8 mouse cellular contexts compared by ENCODE assay signal in genomic region chr13:45508495-45508894, GRCm38 (mm10). TPM values are rescaled to one million over a fixed set of nuclear protein-coding genes. Genes with fewer than 3 reads are reported as not detected.
A peak's percentile ranks its signal among the peaks of the same experiment; 100 is the strongest.
DNase-seq lines count a peak whose midpoint lies in the region; ATAC-seq lines count a peak whose summit lies in the region.

No protein-coding gene starts in this region.

- H3K27me3 ChIP-seq in limb, embryonic 10.5 days (ENCODE audit: low read depth, poor library complexity, severe bottlenecking), result peaks cover 22% of the 10 kb centered on the region
- H3K27me3 ChIP-seq in midbrain, embryonic 14.5 days (ENCODE audit: control insufficient read depth, insufficient read depth, low read length), result peaks cover 5% of the 10 kb centered on the region; the same call in 1 of the 2 replicates

- H3K36me3 ChIP-seq in limb, embryonic 10.5 days, result no peaks in the 10 kb centered on the region
- no peaks in the 10 kb centered on the region for H3K36me3 ChIP-seq in midbrain, embryonic 14.5 days (ENCODE audit: control insufficient read depth, insufficient read depth, low read length)

- H3K9me3 ChIP-seq in limb, embryonic 10.5 days (replicated peaks), result no peaks in the 10 kb centered on the region
- H3K9me3 ChIP-seq in midbrain, embryonic 14.5 days (ENCODE audit: control insufficient read depth, low read length), result no peaks in the 10 kb centered on the region

- H3K27ac ChIP-seq in limb, embryonic 10.5 days, result peak overlapping the region; percentile 4; the same call in 1 of the 2 replicates
- H3K27ac ChIP-seq in midbrain, embryonic 14.5 days (replicated peaks; ENCODE audit: low read depth, low read length), result no peak overlapping the region

- H3K9ac ChIP-seq in midbrain, embryonic 14.5 days (replicated peaks; ENCODE audit: low read length), result peak overlapping the region; percentile 66; the same call in 1 of the 2 replicates

- H3K4me2 ChIP-seq in midbrain, embryonic 14.5 days (ENCODE audit: low read length), result peak overlapping the region; percentile 94

- H3K4me1 ChIP-seq in limb, embryonic 10.5 days, result peaks cover 37% of the 10 kb centered on the region
- H3K4me1 ChIP-seq in midbrain, embryonic 14.5 days (ENCODE audit: control insufficient read depth, insufficient read depth, low read length), result peaks cover 14% of the 10 kb centered on the region; the same call in 1 of the 2 replicates

- 3% methylated on average over 8 of the region's 8 CpGs for WGBS in limb, embryonic 10.5 days
- 2% methylated on average over 8 of the region's 8 CpGs for WGBS in midbrain, embryonic 14.5 days

- no peak; the same call in 1 of the 2 replicates for ATAC-seq in midbrain, embryonic 14.5 days (ENCODE audit: low FRiP score, low TSS enrichment)

- H3K4me3 ChIP-seq in limb, embryonic 10.5 days, result peak overlapping the region; percentile 70
- peak overlapping the region; percentile 52 for H3K4me3 ChIP-seq in midbrain, embryonic 14.5 days (replicated peaks; ENCODE audit: low read depth, low read length)

- peak; percentile 40 for DNase-seq in ovary, adult 18-20 months (ENCODE audit: low spot score)
- DNase-seq in ovary, postnatal 14 days (ENCODE audit: low spot score), result no peak
- peak; percentile 27 for DNase-seq in embryo, embryonic 9.5 days (ENCODE audit: extremely low spot score)
- DNase-seq in heart, adult 18-20 months, result peak; percentile 76 to 83
- peak; percentile 81 for DNase-seq in kidney, adult 18-20 months
- DNase-seq in limb, embryonic 10.5 days (ENCODE audit: low spot score), result peak; percentile 49
- DNase-seq in midbrain, embryonic 14.5 days, result peak; percentile 68
- peak; percentile 65 for DNase-seq in telencephalon, adult 2 months (ENCODE audit: low read depth, low spot score)

RNA-seq across cellular contexts. Expression of gene Gmpr, which starts 1.3 kb away (rescaled TPM):
- total RNA-seq in heart, adult 18-20 months (2021), result 100 to 1,000 TPM; 149 to 156 TPM
- polyA plus RNA-seq in limb, embryonic 10.5 days (2016; fragmentation: Nextera tagmentation; extraction: Ambion mirVana), result 25.2 and 27.8 TPM in 2 replicates
- polyA plus RNA-seq in midbrain, embryonic 14.5 days (2014; fragmentation: Nextera tagmentation; extraction: Ambion mirVana), result 26.1 and 27.0 TPM in 2 replicates
